13 mouse cellular contexts compared by ENCODE assay signal in genomic region chr4:120517335-120517734, GRCm38 (mm10). TPM values are rescaled to one million over a fixed set of nuclear protein-coding genes. Genes with fewer than 3 reads are reported as not detected.
DNase-seq lines count a peak whose midpoint lies in the region; ATAC-seq and TF ChIP-seq lines count a peak whose summit lies in the region.
"Had no signal": no experiment of that assay in that cellular context is flagged by ENCODE, and none has a peak within 500 bp of the region (broad histone marks: within the 10 kb centered on the region; RNA-seq: fewer than 3 reads in every experiment).

No protein-coding gene starts in this region.

- TF ChIP-seq EP300 in MEL (IDR thresholded peaks at IDR 0.05; ENCODE audit: low read depth in 1 of 2, low read length in 2 of 2), result no peak

- intact Hi-C loops in heart, postnatal 14 days (cut with DNase I), result loop anchor here (5.0 kb wide), 1 partner anchor 130 kb away; no protein-coding TSS in a partner anchor
- intact Hi-C loops in left cerebral cortex, postnatal 4 days (cut with DNase I), result no loop called here
- intact Hi-C loops in gastrocnemius, postnatal 36 days (cut with DNase I), result no loop called here

- peak overlapping the region; percentile 24; the same call in 1 of the 2 replicates for H3K27ac ChIP-seq in heart, embryonic 16.5 days (ENCODE audit: low read length)
- no peak overlapping the region for H3K27ac ChIP-seq in MEL (ENCODE audit: control insufficient read depth, low read depth, low read length)
- H3K27ac ChIP-seq in intestine, postnatal 0 days (ENCODE audit: low read depth, low read length), result peak overlapping the region; percentile 90
- H3K27ac ChIP-seq: hindbrain, postnatal 0 days; midbrain, embryonic 10.5 days had no signal

- H3K9ac ChIP-seq in heart, embryonic 16.5 days (ENCODE audit: low read length), result no peak overlapping the region
- H3K9ac ChIP-seq in MEL (ENCODE audit: control insufficient read depth, low read depth, low read length, poor library complexity, severe bottlenecking), result no peak overlapping the region
- peak overlapping the region; percentile 23; the same call in 1 of the 2 replicates for H3K9ac ChIP-seq in intestine, postnatal 0 days (ENCODE audit: low read depth, low read length)
- H3K9ac ChIP-seq: forebrain, postnatal 0 days had no signal

- no peak for DNase-seq in heart, postnatal 14 days
- DNase-seq in MEL (ENCODE audit: low read depth, low spot score), result peak; percentile 60
- DNase-seq in lung, postnatal 36 days, result peak; percentile 83
- no peak for DNase-seq in embryo, embryonic 9.5 days (ENCODE audit: extremely low spot score)
- DNase-seq in left cerebral cortex, postnatal 4 days, result no peak
- no peak for DNase-seq in gastrocnemius, postnatal 36 days
- DNase-seq: adrenal gland, postnatal 36 days; forebrain, postnatal 0 days had no signal

- no peaks in the 10 kb centered on the region for H3K9me3 ChIP-seq in heart, embryonic 16.5 days (replicated peaks; ENCODE audit: control insufficient read depth, low read length)
- no peaks in the 10 kb centered on the region for H3K9me3 ChIP-seq in MEL (replicated peaks; ENCODE audit: insufficient read depth, low read length)
- H3K9me3 ChIP-seq in intestine, postnatal 0 days (ENCODE audit: control insufficient read depth), result no peaks in the 10 kb centered on the region
- H3K9me3 ChIP-seq: midbrain, embryonic 10.5 days had no signal

- H3K79me2 ChIP-seq in MEL (ENCODE audit: control insufficient read depth, insufficient read depth, low read length, poor library complexity), result no peaks in the 10 kb centered on the region

- no peaks in the 10 kb centered on the region for H3K4me1 ChIP-seq in heart, embryonic 16.5 days (ENCODE audit: control insufficient read depth, insufficient read depth, low read length)
- peaks cover 0 to 2% of the 10 kb centered on the region in 2 experiments; a peak in 1 of 4 replicates for H3K4me1 ChIP-seq in MEL (ENCODE audit: control insufficient read depth in 1 of 2, insufficient read depth in 2 of 2, low read length in 2 of 2)
- 0 out of 2 replicates have a peak, but pooled peaks cover 5% of the 10 kb centered on the region for H3K4me1 ChIP-seq in intestine, postnatal 0 days (replicated peaks; ENCODE audit: control insufficient read depth, insufficient read depth, low read length)
- H3K4me1 ChIP-seq: midbrain, embryonic 10.5 days had no signal

- H3K4me2 ChIP-seq in heart, embryonic 16.5 days (ENCODE audit: low read depth, low read length), result no peak overlapping the region
- peak overlapping the region; percentile 56 for H3K4me2 ChIP-seq in intestine, postnatal 0 days (replicated peaks; ENCODE audit: low read depth)

- no peak overlapping the region for H3K4me3 ChIP-seq in heart, embryonic 16.5 days (ENCODE audit: low read length)
- H3K4me3 ChIP-seq in MEL (ENCODE audit: control insufficient read depth in 1 of 2, insufficient read depth in 1 of 2, low read depth in 2 of 2, low read length in 2 of 2), result no peak overlapping the region
- H3K4me3 ChIP-seq in intestine, postnatal 0 days (ENCODE audit: low read depth, low read length), result peak overlapping the region; percentile 26
- H3K4me3 ChIP-seq: midbrain, embryonic 10.5 days had no signal

- 76% methylated on average over 4 of the region's 4 CpGs for WGBS in heart, embryonic 16.5 days
- WGBS in intestine, postnatal 0 days, result 49% methylated on average over 4 of the region's 4 CpGs

- no peaks in the 10 kb centered on the region for H3K27me3 ChIP-seq in heart, embryonic 16.5 days (ENCODE audit: control insufficient read depth, insufficient read depth, low read length)
- no peaks in the 10 kb centered on the region for H3K27me3 ChIP-seq in MEL (ENCODE audit: control insufficient read depth in 1 of 2, insufficient read depth in 2 of 2, low read length in 2 of 2)
- no peaks in the 10 kb centered on the region for H3K27me3 ChIP-seq in intestine, postnatal 0 days (replicated peaks; ENCODE audit: control insufficient read depth, insufficient read depth, low read length)

- TF ChIP-seq POLR2A in MEL (IDR thresholded peaks at IDR 0.05; ENCODE audit: control insufficient read depth in 1 of 2, insufficient read depth in 1 of 2, low read depth in 1 of 2, low read length in 2 of 2, poor library complexity in 1 of 2), result no peak

- TF ChIP-seq RAD21 in MEL (IDR thresholded peaks at IDR 0.05; ENCODE audit: low read depth, low read length), result no peak

- peaks cover 37% of the 10 kb centered on the region for H3K36me3 ChIP-seq in heart, embryonic 16.5 days (ENCODE audit: control insufficient read depth, insufficient read depth)
- H3K36me3 ChIP-seq in MEL (ENCODE audit: control insufficient read depth in 1 of 2, insufficient read depth in 2 of 2, low read length in 2 of 2), result peaks cover 0 to 2% of the 10 kb centered on the region in 2 experiments
- H3K36me3 ChIP-seq in intestine, postnatal 0 days (ENCODE audit: control insufficient read depth, insufficient read depth), result peaks cover 18% of the 10 kb centered on the region; the same call in 1 of the 2 replicates

- TF ChIP-seq CTCF in MEL (IDR thresholded peaks at IDR 0.05 in 2 of 3, conservative IDR thresholded peaks at IDR 0.05 in 1 of 3; ENCODE audit: control insufficient read depth in 1 of 3, insufficient read depth in 1 of 3, low read depth in 2 of 3, low read length in 3 of 3, poor library complexity in 1 of 3, severe bottlenecking in 1 of 3), result no peak
- TF ChIP-seq CTCF in intestine, postnatal 0 days (IDR thresholded peaks at IDR 0.05; ENCODE audit: low read depth), result no peak

- ATAC-seq in heart, embryonic 16.5 days (replicated peaks; ENCODE audit: extremely low read depth, insufficient read depth, low FRiP score), result no peak
- no peak for ATAC-seq in intestine, postnatal 0 days
- ATAC-seq: forebrain, postnatal 0 days; hindbrain, postnatal 0 days had no signal

TF ChIP-seq in MEL, 35 proteins besides CTCF, POLR2A, EP300 and RAD21:
- TF ChIP-seq NRF1 (IDR thresholded peaks at IDR 0.05; ENCODE audit: insufficient read depth, low read depth, low read length, poor library complexity, severe bottlenecking), result no peak
- peak; percentile 59; the same call in 1 of the 2 replicates for TF ChIP-seq TBP (IDR thresholded peaks at IDR 0.05; ENCODE audit: low read depth, low read length)

RNA-seq across cellular contexts. Expression of gene Slfnl1, which starts 14.7 kb away (rescaled TPM):
- polyA plus RNA-seq in heart, embryonic 16.5 days (2015; fragmentation: Nextera tagmentation; extraction: Ambion mirVana), result 0.08 and 0.11 TPM in 2 replicates
- total RNA-seq in heart, postnatal 14 days (2021), result under 1 TPM in 1 of 2 experiments, not detected in 1; 0.17 TPM
- not detected in 2 replicates for total RNA-seq in MEL (2012; rRNA removed)
- polyA plus RNA-seq in MEL (2012; ENCODE audit: insufficient read depth in 1 of 2, insufficient read length in 2 of 2, low read depth in 1 of 2, low replicate concordance in 2 of 2, missing spikeins in 1 of 2), result under 1 TPM in 1 of 2 experiments, not detected in 1; 0.06 TPM
- polyA plus RNA-seq in intestine, postnatal 0 days (2015; fragmentation: Nextera tagmentation; extraction: Ambion mirVana), result not detected in 2 replicates
- under 1 TPM; 0.56 to 0.66 TPM for total RNA-seq in left cerebral cortex, postnatal 4 days (2021)
- under 1 TPM in 1 of 2 experiments, not detected in 1; 0.15 TPM for total RNA-seq in gastrocnemius, postnatal 36 days (2021)
- total RNA-seq: forebrain, postnatal 0 days had no signal
- polyA plus RNA-seq: forebrain, postnatal 0 days; hindbrain, postnatal 0 days; limb, embryonic 11.5 days; midbrain, embryonic 10.5 days had no signal

RNA-seq across cellular contexts. Expression of gene Ctps, which starts 52.7 kb away (rescaled TPM):
- polyA plus RNA-seq in heart, embryonic 16.5 days (2015; fragmentation: Nextera tagmentation; extraction: Ambion mirVana), result 87.7 and 98.9 TPM in 2 replicates
- total RNA-seq in heart, postnatal 14 days (2021), result 10 to 100 TPM; 30.3 to 36.1 TPM
- 76.7 and 81.2 TPM in 2 replicates for total RNA-seq in MEL (2012; rRNA removed)
- polyA plus RNA-seq in MEL (2012; ENCODE audit: insufficient read depth in 1 of 2, insufficient read length in 2 of 2, low read depth in 1 of 2, low replicate concordance in 2 of 2, missing spikeins in 1 of 2), result 10 to 100 TPM in 1 of 2 experiments, not detected in 1; 82.2 TPM
- polyA plus RNA-seq in intestine, postnatal 0 days (2015; fragmentation: Nextera tagmentation; extraction: Ambion mirVana), result 23.4 and 23.7 TPM in 2 replicates
- total RNA-seq in left cerebral cortex, postnatal 4 days (2021), result 10 to 100 TPM; 72.0 to 72.1 TPM
- 10 to 100 TPM; 12.5 to 12.9 TPM for total RNA-seq in gastrocnemius, postnatal 36 days (2021)

Comparison
In these comparisons a context has a peak if more than half of its experiments do, and no peak if none do; other contexts are left out.
1. DNase-seq: peak in MEL (single experiment) and lung, postnatal 36 days (single experiment); none in heart, postnatal 14 days (0 of 2), embryo, embryonic 9.5 days (single experiment), left cerebral cortex, postnatal 4 days (single experiment) and gastrocnemius, postnatal 36 days (0 of 2).